Mouse (Mus musculus): Measurements from ENCODE around the gene Cyb561d2.

Gene Cyb561d2

DNA sequence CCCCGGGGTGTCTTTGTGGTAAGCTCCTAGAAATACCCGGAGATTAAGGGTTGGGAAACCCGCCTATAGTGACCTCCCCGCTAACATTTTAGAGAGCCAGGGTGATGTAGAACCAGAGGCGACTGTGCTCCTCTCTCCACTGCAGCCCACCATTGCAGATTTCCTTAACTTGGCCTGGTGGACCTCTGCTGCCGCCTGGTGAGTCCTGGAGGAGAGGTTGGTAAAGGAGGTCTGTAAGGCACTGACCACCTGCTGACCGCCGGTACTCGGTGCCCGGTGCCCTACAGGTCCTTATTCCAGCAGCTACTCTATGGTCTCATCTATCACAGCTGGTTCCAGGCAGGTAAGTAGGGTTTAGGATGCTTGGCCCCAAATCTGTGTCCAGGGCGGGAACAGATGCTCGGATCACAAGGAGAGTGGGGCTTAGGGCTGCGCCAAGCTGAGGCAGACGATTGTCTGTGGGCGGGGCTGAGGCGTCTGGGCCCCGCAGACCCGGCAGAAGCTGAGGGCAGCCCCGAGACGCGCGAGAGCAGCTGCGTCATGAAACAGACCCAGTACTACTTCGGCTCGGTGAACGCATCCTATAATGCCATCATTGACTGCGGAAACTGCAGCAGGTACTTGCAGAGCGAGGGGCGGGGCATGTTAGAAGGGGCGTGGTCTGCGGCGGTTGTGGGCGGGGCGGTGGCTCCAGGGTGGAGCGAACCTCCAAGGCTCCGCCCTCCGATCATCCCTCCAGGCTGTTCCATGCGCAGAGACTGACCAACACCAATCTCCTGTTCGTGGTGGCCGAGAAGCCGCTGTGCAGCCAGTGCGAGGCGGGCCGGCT is 15.6 kb downstream of the Cyb561d2 start:
- in situ Hi-C loops (cut with MboI, MseI) = loop anchor here (25.0 kb wide), 1 partner anchor 1536 kb away; the partner anchor contains the start of genes Atrip and Trex1

- in situ Hi-C loops (cut with MboI, MseI) = loop anchor here (5.0 kb wide), 1 partner anchor 625 kb away; no protein-coding TSS in a partner anchor
Observed at GRCm38 (mm10) chr9:107522400-107522711, 19.6 kb downstream of the Cyb561d2 start.

- in situ Hi-C loops (cut with MboI, MseI) = loop anchor here (5.0 kb wide), 1 partner anchor 625 kb away; no protein-coding TSS in a partner anchor
Observed at GRCm38 (mm10) chr9:107521711-107522399, 20.1 kb downstream of the Cyb561d2 start.

DNA sequence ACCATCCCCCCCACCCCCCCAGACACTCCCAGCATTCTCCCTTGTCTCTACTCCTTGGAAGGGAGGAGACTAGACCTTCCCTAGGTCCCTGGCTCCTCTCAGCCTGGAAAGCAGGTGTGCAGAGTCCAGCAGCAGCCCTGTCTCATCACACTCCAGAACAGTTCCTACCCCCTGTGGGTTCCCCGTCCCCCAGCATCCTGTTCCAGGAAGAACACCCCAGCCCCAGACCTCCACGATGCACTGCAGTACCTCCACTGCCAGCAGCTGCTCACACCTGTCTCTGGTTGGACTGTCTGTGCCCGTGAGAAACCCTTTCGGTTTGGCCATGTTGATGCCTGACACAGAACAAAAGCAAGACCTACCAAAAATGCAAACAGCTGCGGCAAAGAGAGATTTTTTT is 20.8 kb downstream of the Cyb561d2 start:
- in situ Hi-C loops (cut with MboI, MseI) = loop anchor here (5.0 kb wide), 1 partner anchor 624 kb away; no protein-coding TSS in a partner anchor

DNA sequence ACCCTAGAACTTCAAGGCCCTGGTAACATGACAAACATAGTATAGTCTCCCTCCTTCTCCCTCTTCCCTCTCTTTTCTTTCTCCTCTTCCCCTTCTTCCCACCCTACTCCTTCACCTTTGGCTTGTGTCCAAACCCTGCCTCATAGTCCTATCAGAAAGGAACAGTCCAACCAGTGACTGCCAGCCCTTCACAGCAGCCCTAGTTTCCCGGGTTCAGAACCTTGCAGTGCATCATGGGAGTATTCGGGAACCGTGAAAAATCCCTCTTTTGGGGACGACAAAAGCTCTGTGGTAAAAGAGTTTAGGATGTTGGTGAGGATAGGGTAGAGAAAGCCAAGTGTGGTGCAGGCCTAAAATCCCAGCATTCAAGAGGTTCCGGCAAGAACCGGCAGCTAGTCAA is 21.7 kb downstream of the Cyb561d2 start:
- in situ Hi-C loops (cut with MboI, MseI) = loop anchor here (5.0 kb wide), 1 partner anchor 623 kb away; no protein-coding TSS in a partner anchor

DNA sequence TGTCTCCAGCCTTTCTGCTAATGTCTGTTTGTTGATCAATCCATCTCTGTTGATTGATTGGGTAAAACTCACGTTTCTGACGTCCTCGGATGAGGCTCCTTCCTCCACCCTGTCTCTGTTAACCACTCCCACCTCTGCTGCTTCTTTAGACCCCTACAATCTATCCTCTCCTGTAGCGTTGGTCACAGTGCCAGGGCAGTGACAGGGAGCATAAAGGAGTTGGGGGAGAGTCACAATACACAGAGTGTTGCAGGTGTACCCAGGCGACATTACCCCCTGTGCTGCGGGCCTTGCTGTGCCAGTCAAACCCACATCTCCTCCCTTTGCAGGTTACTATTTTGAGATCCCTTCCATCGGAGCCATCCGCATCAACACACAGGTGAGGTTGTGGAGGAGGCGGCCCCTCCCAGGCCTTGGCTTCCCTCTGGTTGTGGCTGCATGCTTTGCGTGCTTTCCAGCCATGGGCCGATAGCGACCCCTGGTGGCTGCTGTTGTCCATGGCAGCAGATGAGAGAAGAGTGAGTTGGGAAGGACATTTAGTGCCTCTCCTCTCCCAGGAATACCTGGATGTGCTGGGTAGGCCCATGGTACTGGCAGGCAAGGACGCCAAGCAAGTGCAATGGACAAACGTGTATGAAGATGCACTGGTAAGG is 27.6 kb downstream of the Cyb561d2 start:
- in situ Hi-C loops (cut with MboI, MseI) = loop anchor here (5.0 kb wide), 2 partner anchors 57 to 147 kb away; no protein-coding TSS in a partner anchor

GRCm38 (mm10) chr9:107512326-107512725 is 29.7 kb downstream of the Cyb561d2 start:
- in situ Hi-C loops (cut with MboI, MseI) = loop anchor here (5.0 kb wide), 2 partner anchors 55 to 145 kb away; no protein-coding TSS in a partner anchor

GRCm38 (mm10) chr9:107511436-107511835 is 30.6 kb downstream of the Cyb561d2 start:
- in situ Hi-C loops (cut with MboI, MseI) = loop anchor here (5.0 kb wide), 2 partner anchors 54 to 144 kb away; no protein-coding TSS in a partner anchor

- in situ Hi-C loops (cut with MboI, MseI) = loop anchor here (5.0 kb wide), 2 partner anchors 53 to 143 kb away; no protein-coding TSS in a partner anchor
Observed at GRCm38 (mm10) chr9:107510384-107511100, 31.5 kb downstream of the Cyb561d2 start.

- in situ Hi-C loops (cut with MboI, MseI) = no loop called here
Observed at GRCm38 (mm10) chr9:107508266-107508665, 33.7 kb downstream of the Cyb561d2 start.

DNA sequence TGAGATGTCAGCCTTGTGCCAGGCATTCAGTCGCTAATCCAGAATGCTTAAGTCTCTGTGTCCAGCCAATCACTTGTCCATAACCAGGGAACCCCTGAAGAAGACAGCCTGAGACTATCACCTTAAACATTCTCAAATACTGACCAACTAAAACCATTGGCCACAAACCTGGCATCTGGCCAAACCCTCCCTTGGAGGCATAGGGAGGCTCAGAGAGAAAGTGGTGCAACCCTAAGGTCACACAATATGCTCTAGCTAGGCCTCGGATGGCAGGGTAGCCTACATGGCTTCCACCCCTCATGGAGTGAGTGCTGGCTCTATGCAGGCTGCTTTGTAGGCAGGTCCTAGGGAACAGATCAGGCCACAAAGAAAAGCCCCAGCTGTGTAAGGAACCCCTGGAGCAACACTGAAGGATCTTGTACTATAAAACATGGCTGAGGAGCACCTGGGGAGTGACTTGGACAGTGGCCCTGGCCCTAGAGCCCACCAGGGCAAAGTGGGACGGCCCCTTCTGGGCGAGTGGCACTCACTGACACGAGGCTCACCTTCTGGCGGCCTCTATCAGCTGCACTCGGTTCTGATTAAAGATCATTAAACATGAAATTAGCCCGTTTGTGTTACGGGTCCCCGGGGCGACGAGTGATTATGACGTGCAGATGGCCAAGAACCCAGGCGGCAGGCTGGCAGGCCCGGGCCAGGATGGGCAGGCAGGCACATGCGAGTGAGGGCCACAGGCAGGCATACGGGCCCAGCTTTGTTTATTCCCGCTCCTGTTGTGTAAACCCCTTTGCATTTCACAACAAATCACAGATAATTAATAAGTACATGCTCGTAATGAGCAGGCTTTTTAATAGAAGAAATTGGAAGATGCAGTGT is 37.1 kb downstream of the Cyb561d2 start:
- in situ Hi-C loops (cut with MboI, MseI) = no loop called here

DNA sequence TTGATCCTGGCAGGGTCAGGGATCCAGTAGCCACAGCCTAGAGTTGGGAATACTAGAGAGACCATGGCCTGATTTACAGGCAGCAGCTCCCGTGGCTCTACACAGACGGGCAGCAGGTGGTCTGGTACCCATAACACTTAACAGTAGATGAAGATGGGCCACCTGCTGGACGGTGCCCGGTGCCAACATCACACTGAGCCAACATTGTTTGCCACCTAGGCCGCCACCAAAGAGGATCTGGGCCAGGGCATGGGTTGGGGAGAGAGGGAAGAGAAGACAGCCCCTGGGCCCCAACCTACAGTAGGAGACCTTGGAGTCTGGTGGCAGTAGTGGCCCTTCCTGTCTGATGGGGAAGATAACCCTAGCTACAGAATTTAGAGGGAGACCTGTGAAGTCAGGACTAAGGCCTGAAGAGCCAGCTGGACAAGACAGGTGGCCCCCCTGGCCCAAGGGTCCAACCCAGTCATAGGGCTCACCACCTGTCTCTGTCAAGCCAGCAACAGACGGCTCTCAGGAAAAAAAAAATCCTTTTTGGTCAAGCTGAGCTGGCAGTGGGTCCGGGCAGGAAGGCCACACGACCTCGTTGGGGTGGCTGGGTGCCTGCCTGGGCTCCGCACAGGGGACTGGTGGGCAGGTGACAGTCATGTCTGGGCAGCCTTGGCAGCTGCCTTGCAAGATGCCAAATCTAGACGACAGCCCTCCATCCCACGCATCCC is 39.7 kb downstream of the Cyb561d2 start:
- in situ Hi-C loops (cut with MboI, MseI) = no loop called here

GRCm38 (mm10) chr9:107500708-107501286 is 41.2 kb downstream of the Cyb561d2 start:
- in situ Hi-C loops (cut with MboI, MseI) = no loop called here

DNA sequence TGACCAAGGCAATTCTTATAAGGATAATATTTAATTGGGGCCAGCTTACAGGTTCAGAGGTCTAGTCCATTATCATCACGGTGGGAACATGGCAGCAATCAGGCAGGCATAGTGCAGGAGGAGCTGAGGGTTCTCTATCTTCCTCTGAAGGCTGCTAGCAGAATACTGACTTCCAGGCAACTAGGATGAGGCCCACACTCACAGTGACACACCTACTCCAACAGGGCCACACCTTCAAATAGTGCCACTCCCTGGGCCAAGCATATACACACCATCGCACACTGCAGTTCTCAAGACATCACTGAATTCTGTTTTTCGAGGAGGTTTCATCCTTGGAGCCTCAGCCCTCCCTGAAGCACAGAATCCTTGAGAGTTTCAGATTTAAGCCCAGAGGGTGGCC is 45.6 kb downstream of the Cyb561d2 start:
- in situ Hi-C loops (cut with MboI, MseI) = no loop called here

DNA sequence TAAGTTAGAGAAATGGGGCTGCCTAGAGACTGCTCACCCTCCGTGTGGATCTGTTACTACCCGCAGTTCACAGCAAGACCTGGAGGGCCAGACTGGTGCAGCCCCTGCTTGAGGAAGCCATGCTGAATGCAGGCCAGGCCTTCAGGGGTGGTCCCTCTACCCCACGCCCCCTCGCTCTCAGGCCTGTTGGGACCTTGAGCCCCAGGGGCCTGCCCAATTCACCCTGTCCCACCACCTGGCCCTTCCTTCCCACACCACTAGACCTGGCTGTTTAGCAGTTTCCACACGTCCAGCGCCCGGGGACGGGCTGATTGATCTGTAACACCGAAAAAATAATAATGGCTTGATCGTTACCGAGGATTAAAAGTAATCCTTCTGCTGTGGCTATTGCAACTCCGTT is 47.8 kb downstream of the Cyb561d2 start:
- in situ Hi-C loops (cut with MboI, MseI) = no loop called here

DNA sequence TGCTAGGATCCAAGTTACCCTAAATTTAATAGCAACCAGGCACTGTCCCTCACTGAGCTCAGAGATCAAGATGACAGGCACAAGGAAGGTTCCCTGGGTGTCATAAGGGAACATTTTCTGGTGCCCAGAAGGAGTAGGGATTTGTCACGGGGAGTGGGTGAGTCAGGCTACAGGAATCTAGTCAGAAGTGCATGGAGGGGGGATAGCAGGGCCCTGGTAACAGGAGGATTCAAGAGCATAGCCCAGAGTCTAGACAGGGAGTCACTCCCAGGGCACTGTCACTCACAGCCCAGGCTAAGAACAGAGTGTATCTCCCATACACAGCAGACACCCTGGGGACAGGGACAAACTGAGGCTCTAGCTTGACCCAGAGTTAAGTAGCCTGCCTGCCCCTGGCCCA is 48.5 kb downstream of the Cyb561d2 start:
- in situ Hi-C loops (cut with MboI, MseI) = no loop called here

DNA sequence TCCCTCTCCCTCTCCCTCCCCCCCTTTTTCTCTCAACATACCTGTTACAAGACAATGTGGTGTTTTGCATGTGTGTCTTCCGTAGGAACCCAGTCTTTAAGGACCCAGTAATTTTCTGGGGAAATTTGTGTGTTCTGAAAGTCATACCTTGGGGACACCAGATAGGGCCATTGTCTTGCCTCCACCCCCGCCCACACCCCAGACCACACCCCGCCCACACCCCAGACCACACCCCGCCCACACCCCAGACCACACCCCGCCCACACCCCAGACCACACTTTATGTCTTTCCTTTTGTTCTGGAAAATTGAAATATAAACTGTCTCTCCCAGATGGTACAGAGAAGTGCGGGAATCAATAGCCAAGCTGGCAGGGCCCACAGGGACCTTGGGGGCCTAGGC is 51.4 kb downstream of the Cyb561d2 start:
- in situ Hi-C loops (cut with MboI, MseI) = no loop called here

DNA sequence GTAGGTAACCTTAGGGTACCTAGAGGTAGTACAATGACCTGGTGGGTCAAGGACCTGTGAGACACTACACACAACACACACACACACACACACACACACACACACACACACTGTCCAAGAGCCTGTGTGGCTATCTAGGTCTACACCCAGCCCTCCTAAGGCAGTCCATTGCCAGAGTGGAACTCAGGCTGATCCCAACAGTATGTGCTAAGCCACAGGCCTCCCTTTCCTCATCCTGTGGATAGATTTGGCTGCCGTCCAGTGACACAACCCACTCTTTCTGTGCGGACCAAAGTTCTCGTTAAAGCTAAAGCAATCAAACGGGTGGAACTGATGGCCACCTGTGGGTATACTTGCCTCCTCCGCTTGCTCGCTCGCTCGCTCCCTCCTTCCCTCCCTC is 51.8 kb downstream of the Cyb561d2 start:
- in situ Hi-C loops (cut with MboI, MseI) = no loop called here

Data from T-helper 2 cell (primary cell).